Mouse (Mus musculus) forelimb bud, embryonic 11.5 days (tissue): ENCODE results near the gene Egln2.

ENCODE experiments used
- DNase-seq: peaks from one replicate; pipeline ENCODE4 v3.0.0-alpha.2; 2012; ENCODE audit warnings: low read depth, low spot score

Egln2 gene

DNA sequence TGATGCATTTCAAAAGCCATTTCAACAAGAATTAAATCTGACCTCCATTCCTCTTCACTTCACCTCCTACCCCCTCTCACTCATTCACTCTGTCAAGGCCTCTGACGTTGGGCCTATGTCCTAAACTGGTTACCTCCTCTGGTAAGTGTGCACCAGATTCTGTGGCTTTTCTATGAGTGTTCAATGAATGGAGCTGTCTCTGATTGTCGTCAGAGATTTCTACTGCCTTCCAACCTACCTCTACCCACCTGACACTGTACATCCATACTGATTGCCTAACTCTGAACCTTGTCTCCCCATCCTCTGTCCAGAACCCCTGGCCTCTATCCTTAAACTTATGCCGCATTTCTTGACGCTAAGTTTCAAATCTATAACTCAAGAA lies 11.3 kb upstream of the Egln2 start:
- DNase-seq, result no peak

- DNase-seq, result no peak
These were observed 8.3 kb upstream of the Egln2 start for GRCm38 (mm10) chr7:27174896-27175295.

- no peak for DNase-seq
These were observed 7.9 kb upstream of the Egln2 start for GRCm38 (mm10) chr7:27174496-27174895.

GRCm38 (mm10) chr7:27170981-27171380 lies 4.4 kb upstream of the Egln2 start:
- DNase-seq, result no peak

GRCm38 (mm10) chr7:27168371-27168770 lies 1.8 kb upstream of the Egln2 start:
- DNase-seq, result no peak

DNA sequence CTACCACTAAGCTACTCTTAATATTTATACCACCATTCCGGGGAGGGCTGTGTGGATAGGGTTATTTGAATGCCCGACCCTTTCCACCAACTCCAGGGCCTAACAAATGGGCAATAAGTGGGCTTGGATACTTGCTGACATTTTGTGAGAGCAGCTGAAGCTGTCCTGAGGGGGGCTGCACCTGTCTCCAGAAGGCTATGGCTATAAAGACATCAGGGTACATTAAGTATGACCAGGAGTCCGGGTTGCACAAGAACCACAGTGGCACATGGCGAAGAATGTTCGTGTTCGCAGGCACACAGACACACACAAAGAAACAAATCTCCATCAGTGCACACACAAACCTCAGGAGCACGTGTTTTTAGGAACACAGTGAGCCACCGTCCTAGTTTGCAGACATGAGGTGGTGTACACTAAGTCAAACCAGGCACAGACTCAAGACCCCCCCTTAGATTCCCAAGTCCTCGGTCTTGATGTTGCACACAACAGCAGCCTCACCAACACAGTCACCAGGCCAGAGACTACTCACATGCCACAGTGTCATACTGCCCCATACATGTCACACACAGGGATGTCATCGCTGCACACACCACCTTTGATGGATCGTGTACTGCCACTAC lies 983 bp upstream of the Egln2 start:
- DNase-seq, result no peak

DNA sequence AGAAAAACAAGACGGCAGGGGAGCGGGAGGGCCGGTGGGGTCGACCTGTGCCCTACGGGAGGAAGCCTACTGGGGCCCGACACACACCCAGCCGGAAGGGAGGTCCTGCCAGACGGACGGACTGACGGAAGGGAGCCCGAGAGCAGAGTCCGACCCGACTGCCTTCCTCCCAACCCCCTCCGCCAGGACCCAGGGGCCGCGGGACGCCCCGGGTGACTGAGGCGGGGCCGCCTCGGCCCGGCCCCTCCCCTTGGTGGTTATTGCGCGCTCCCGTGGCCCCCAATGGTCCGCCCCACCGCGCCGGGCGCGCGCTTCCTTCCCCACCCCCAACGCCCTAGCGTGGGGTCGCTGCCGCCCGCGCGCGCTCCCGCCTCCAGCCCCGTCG lies 381 bp downstream of the Egln2 start:
- peak; percentile 79 for DNase-seq

GRCm38 (mm10) chr7:27165696-27166095 lies 906 bp downstream of the Egln2 start:
- no peak for DNase-seq

- no peak for DNase-seq
These were observed 1.5 kb downstream of the Egln2 start for GRCm38 (mm10) chr7:27165007-27165655.

DNA sequence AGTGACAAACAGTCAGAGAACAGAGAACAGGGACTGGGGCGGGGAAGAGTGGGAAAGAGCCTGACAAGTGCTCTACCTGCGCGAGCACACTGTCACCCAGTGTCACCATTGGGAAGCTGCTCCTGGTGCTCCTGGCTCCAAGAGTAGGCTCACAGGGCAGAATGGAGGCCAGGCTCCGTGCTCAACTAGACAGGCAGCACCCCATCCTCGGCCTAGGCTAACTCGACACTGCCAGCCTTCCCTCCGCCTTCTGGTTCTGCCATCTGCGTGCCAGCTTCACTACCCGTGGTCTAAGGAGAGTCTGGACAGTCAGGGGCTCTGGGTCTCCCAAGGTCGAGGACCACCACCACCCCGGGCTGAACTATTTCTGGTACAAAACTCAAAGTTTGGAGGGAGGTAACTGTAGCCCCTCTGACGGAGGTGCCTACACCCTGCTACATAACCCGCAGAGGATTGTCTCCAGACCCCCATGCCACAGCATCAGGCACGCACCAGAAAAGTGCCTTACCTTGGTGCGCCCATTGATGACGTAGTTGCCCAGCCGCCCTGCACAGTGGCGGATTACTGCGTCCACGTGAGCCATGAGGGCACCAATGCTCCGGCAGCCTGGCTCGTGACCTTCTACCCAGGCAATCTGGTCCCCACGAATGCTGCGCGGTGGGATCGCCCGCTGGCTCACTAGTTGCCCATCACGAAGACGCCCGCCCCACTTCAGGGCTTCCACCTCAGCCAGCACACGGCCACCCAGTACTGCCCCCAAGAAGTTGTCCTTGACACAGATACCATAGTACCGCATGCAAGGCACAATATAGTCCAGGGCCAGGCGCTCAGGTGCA lies 2.3 kb downstream of the Egln2 start:
- no peak for DNase-seq

DNA sequence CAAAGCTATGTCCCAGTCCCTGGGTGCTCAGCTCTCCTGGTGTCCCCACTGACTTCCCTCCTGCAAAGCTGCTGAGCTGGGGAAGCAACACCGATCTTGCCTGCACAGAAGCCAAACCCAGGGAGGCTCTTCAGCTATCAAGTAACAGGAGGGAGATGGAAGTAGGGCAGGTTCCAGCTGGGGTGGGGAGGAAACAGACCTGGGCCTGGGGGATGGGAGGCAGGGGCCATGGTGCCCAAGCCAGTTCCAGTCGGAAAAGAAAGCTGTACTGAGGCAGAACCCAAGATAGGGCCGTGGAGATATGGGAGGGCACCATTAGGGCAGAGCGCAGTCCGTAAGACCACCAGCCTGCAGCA lies 3.2 kb downstream of the Egln2 start:
- no peak for DNase-seq

- DNase-seq, result no peak
These were observed 3.7 kb downstream of the Egln2 start for GRCm38 (mm10) chr7:27162780-27163449.

- DNase-seq, result no peak
These were observed 4.9 kb downstream of the Egln2 start for GRCm38 (mm10) chr7:27161744-27162143.

DNA sequence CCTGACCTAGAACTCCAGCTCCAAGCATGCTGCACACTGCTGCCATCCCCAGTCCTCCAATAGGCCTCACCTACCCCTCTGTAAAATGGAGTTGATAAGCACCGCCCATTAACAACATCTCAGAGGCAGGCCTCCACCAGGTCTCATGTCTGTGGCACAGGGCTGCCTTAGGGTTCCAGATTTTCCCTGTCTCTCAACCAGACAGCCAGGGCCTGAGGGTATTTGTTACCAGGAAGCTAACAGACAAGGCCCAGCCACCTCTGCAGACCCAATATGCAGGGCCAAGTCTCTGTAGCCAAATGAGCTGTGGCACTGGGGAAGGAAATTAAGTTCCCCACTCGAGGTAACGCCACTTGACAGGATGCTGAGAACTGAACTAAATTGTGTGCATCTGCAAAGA lies 5.7 kb downstream of the Egln2 start:
- no peak for DNase-seq

- DNase-seq, result peak; percentile 85
These were observed 6.7 kb downstream of the Egln2 start for GRCm38 (mm10) chr7:27159882-27160281.

- DNase-seq, result no peak
These were observed 7.3 kb downstream of the Egln2 start for GRCm38 (mm10) chr7:27159256-27159655.

DNA sequence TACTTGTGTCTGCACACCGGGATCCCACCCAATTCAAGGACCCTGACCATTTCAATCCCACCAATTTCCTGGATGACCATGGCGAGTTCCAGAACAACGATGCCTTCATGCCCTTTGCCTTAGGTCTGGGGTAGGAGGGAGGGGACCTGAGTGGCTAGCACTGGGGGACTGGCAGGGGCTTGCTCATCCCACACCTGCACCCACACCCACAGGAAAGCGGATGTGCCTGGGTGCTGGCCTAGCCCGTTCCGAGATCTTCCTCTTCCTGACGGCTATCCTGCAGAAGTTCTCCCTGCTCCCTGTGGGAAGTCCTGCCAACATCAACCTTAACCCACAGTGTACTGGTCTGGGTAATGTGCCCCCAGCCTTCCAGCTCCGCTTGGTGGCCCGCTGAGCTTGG lies 8.4 kb downstream of the Egln2 start:
- DNase-seq, result no peak

- no peak for DNase-seq
These were observed 10.6 kb downstream of the Egln2 start for GRCm38 (mm10) chr7:27156005-27156404.

DNA sequence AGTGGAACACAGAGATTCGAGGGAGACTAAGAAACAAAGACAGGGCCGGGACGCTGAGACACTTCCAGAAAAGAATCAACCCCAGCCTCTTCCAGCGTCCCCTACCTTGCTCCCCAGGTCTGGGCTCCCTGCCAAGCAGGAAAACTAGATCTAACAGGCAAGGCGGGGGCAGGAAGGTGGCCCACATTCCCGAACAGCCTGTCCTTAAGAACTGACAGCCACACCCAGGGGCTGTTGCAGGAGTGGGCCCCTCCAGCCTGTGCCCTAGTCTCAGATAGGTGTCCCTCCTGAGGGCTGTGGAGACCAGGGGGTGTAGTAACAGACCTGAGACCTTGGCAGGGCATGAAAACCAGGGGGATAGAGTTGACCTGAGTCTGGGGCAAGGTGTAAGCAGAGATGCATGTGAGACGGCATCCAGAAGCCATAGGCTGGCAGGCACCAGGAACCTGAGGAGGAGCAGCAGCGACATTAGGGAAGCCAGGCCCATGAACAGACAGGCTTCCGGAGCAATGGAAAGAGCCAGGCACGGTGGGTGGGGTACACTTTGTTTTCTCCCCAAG lies 13.3 kb downstream of the Egln2 start, which contains the start of gene Cyp2t4:
TSS of gene Cyp2t4 (plus strand) at position 510 of the 560 bp plus-strand sequence.
- no peak for DNase-seq

GRCm38 (mm10) chr7:27136410-27136996 lies 30.1 kb downstream of the Egln2 start:
- DNase-seq, result no peak

DNA sequence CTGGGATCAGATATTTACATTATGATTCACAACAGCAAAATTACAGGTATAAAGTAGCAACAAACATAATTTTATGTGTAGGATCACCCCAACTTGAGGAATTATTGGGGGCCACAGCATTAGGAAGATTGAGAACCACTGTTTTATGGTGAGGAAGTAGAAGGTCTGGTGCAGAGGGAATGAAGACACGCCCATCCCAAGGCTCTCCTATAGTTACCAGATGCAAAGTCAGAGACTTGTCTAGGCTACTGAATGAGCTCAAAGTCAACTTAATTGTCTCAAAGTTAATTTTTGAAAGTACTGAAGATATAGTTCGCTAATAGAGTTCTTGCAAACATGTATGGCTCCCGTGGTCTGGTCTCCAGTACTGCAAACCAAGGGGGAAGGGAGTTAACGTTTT lies 32.8 kb downstream of the Egln2 start:
- no peak for DNase-seq

- DNase-seq, result no peak
These were observed 33.4 kb downstream of the Egln2 start for GRCm38 (mm10) chr7:27133156-27133555.
